Mouse (Mus musculus): ENCODE results near the gene Inf2. TPM values are rescaled to one million over a fixed set of nuclear protein-coding genes. Genes with fewer than 3 reads are reported as not detected.

Gene Inf2
- polyA plus RNA-seq, 1 experiment, result 118 TPM

GRCm38 (mm10) chr12:112627097-112627881 is 38.7 kb downstream of the Inf2 start:
- H3K4me3 ChIP-seq (ENCODE audit: insufficient read depth, poor library complexity, severe bottlenecking), result no peak overlapping the region
- H3K36me3 ChIP-seq (ENCODE audit: control insufficient read depth, insufficient read depth), result no peaks in the 10 kb centered on the region
- H3K27me3 ChIP-seq (ENCODE audit: control insufficient read depth, insufficient read depth, insufficient read length), result no peaks in the 10 kb centered on the region
- H3K79me2 ChIP-seq (ENCODE audit: control insufficient read depth, insufficient read depth), result no peaks in the 10 kb centered on the region
- no peak overlapping the region for H3ac ChIP-seq (ENCODE audit: control insufficient read depth, insufficient read length, low read depth)
- no peak for TF ChIP-seq FOSL1 (IDR thresholded peaks at IDR 0.05; ENCODE audit: insufficient read depth, low read length, poor library complexity, severe bottlenecking)
- TF ChIP-seq USF1 (IDR thresholded peaks at IDR 0.05; ENCODE audit: low read depth), result peak; percentile 59
- TF ChIP-seq CTCF (IDR thresholded peaks at IDR 0.05; ENCODE audit: control insufficient read depth, insufficient read depth, insufficient read length), result peak; percentile 43
- peak; percentile 63 for TF ChIP-seq MAX (IDR thresholded peaks at IDR 0.05)
- no peaks in the 10 kb centered on the region for H3K79me3 ChIP-seq (ENCODE audit: low read depth)

GRCm38 (mm10) chr12:112628197-112628596 is 39.6 kb downstream of the Inf2 start:
- TF ChIP-seq FOSL1 (IDR thresholded peaks at IDR 0.05; ENCODE audit: insufficient read depth, low read length, poor library complexity, severe bottlenecking), result no peak
- TF ChIP-seq USF1 (IDR thresholded peaks at IDR 0.05; ENCODE audit: low read depth), result no peak
- no peak for TF ChIP-seq CEBPB (IDR thresholded peaks at IDR 0.05; ENCODE audit: low read depth)
- no peak for TF ChIP-seq MYOG (IDR thresholded peaks at IDR 0.05; ENCODE audit: control insufficient read depth, extremely low read depth, insufficient read length)
- TF ChIP-seq MYOD1 (IDR thresholded peaks at IDR 0.05; ENCODE audit: control insufficient read depth, insufficient read length, low read depth), result no peak
- TF ChIP-seq MAX (IDR thresholded peaks at IDR 0.05), result no peak
- no peak for TF ChIP-seq CTCF (IDR thresholded peaks at IDR 0.05; ENCODE audit: control insufficient read depth, insufficient read depth, insufficient read length)
- no peak overlapping the region for H3ac ChIP-seq (ENCODE audit: control insufficient read depth, insufficient read length, low read depth)

GRCm38 (mm10) chr12:112628928-112629721 is 40.5 kb downstream of the Inf2 start:
- no peak overlapping the region for H3K4me3 ChIP-seq (ENCODE audit: insufficient read depth, poor library complexity, severe bottlenecking)
- TF ChIP-seq MAX (IDR thresholded peaks at IDR 0.05), result no peak
- TF ChIP-seq FOSL1 (IDR thresholded peaks at IDR 0.05; ENCODE audit: insufficient read depth, low read length, poor library complexity, severe bottlenecking), result no peak
- no peak for TF ChIP-seq MYOD1 (IDR thresholded peaks at IDR 0.05; ENCODE audit: control insufficient read depth, insufficient read length, low read depth)
- no peak for TF ChIP-seq MYOG (IDR thresholded peaks at IDR 0.05; ENCODE audit: control insufficient read depth, extremely low read depth, insufficient read length)
- TF ChIP-seq CTCF (IDR thresholded peaks at IDR 0.05; ENCODE audit: control insufficient read depth, insufficient read depth, insufficient read length), result no peak
- TF ChIP-seq USF1 (IDR thresholded peaks at IDR 0.05; ENCODE audit: low read depth), result peak; percentile 84
- TF ChIP-seq CEBPB (IDR thresholded peaks at IDR 0.05; ENCODE audit: low read depth), result peak; percentile 89
- H3ac ChIP-seq (ENCODE audit: control insufficient read depth, insufficient read length, low read depth), result peak overlapping the region; percentile 8
- H3K27me3 ChIP-seq (ENCODE audit: control insufficient read depth, insufficient read depth, insufficient read length), result no peaks in the 10 kb centered on the region
- no peaks in the 10 kb centered on the region for H3K79me3 ChIP-seq (ENCODE audit: low read depth)
- no peaks in the 10 kb centered on the region for H3K36me3 ChIP-seq (ENCODE audit: control insufficient read depth, insufficient read depth)
- H3K79me2 ChIP-seq (ENCODE audit: control insufficient read depth, insufficient read depth), result no peaks in the 10 kb centered on the region

More at GRCm38 (mm10) chr12:112628197-112628596, 39.6 kb downstream of the Inf2 start:
- Histone ChIP-seq H3K79me2 (ENCODE audit: control insufficient read depth, insufficient read depth) (no peaks in the 10 kb centered on the region), H3K79me3 (ENCODE audit: low read depth) (no peaks in the 10 kb centered on the region), H3K27me3 (ENCODE audit: control insufficient read depth, insufficient read depth, insufficient read length) (no peaks in the 10 kb centered on the region), H3K36me3 (ENCODE audit: control insufficient read depth, insufficient read depth) (no peaks in the 10 kb centered on the region), H3K4me3 (ENCODE audit: insufficient read depth, poor library complexity, severe bottlenecking) (no peak overlapping the region)

- Histone ChIP-seq H3K36me3 (ENCODE audit: control insufficient read depth, insufficient read depth) (no peaks in the 10 kb centered on the region), H3ac (ENCODE audit: control insufficient read depth, insufficient read length, low read depth) (no peak overlapping the region), H3K79me2 (ENCODE audit: control insufficient read depth, insufficient read depth) (no peaks in the 10 kb centered on the region), H3K27me3 (ENCODE audit: control insufficient read depth, insufficient read depth, insufficient read length) (no peaks in the 10 kb centered on the region), H3K79me3 (ENCODE audit: low read depth) (no peaks in the 10 kb centered on the region), H3K4me3 (ENCODE audit: insufficient read depth, poor library complexity, severe bottlenecking) (no peak overlapping the region)
- no peak for TF ChIP-seq MYOG (IDR thresholded peaks at IDR 0.05; ENCODE audit: control insufficient read depth, extremely low read depth, insufficient read length)
- no peak for TF ChIP-seq MYOD1 (IDR thresholded peaks at IDR 0.05; ENCODE audit: control insufficient read depth, insufficient read length, low read depth)
- TF ChIP-seq CTCF (IDR thresholded peaks at IDR 0.05; ENCODE audit: control insufficient read depth, insufficient read depth, insufficient read length), result no peak
- no peak for TF ChIP-seq MAX (IDR thresholded peaks at IDR 0.05)
- no peak for TF ChIP-seq FOSL1 (IDR thresholded peaks at IDR 0.05; ENCODE audit: insufficient read depth, low read length, poor library complexity, severe bottlenecking)
- TF ChIP-seq USF1 (IDR thresholded peaks at IDR 0.05; ENCODE audit: low read depth), result no peak
- no peak for TF ChIP-seq CEBPB (IDR thresholded peaks at IDR 0.05; ENCODE audit: low read depth)
Measured at GRCm38 (mm10) chr12:112630029-112630428, 41.4 kb downstream of the Inf2 start.

GRCm38 (mm10) chr12:112630796-112631195 is 42.2 kb downstream of the Inf2 start:
- Histone ChIP-seq H3K79me2 (ENCODE audit: control insufficient read depth, insufficient read depth) (no peaks in the 10 kb centered on the region), H3K4me3 (ENCODE audit: insufficient read depth, poor library complexity, severe bottlenecking) (no peak overlapping the region), H3K36me3 (ENCODE audit: control insufficient read depth, insufficient read depth) (no peaks in the 10 kb centered on the region), H3ac (ENCODE audit: control insufficient read depth, insufficient read length, low read depth) (no peak overlapping the region), H3K79me3 (ENCODE audit: low read depth) (no peaks in the 10 kb centered on the region), H3K27me3 (ENCODE audit: control insufficient read depth, insufficient read depth, insufficient read length) (no peaks in the 10 kb centered on the region)
- TF ChIP-seq MYOD1 (IDR thresholded peaks at IDR 0.05; ENCODE audit: control insufficient read depth, insufficient read length, low read depth) (no peak), CEBPB (IDR thresholded peaks at IDR 0.05; ENCODE audit: low read depth) (no peak), FOSL1 (IDR thresholded peaks at IDR 0.05; ENCODE audit: insufficient read depth, low read length, poor library complexity, severe bottlenecking) (no peak), MAX (IDR thresholded peaks at IDR 0.05) (no peak), MYOG (IDR thresholded peaks at IDR 0.05; ENCODE audit: control insufficient read depth, extremely low read depth, insufficient read length) (no peak), CTCF (IDR thresholded peaks at IDR 0.05; ENCODE audit: control insufficient read depth, insufficient read depth, insufficient read length) (no peak), USF1 (IDR thresholded peaks at IDR 0.05; ENCODE audit: low read depth) (no peak)
